Mouse (Mus musculus): ENCODE measurements around the gene Rps6ka2. TPM values are rescaled to one million over a fixed set of nuclear protein-coding genes. Genes with fewer than 3 reads are reported as not detected.

The Rps6ka2 gene
- polyA plus RNA-seq, 1 experiment from 2014 or later, result 18.7 TPM

- no peak for ATAC-seq
Observed at GRCm38 (mm10) chr17:7189425-7189824, 19.5 kb downstream of the Rps6ka2 start.

GRCm38 (mm10) chr17:7189975-7190374 lies 20.1 kb downstream of the Rps6ka2 start:
- Histone ChIP-seq H3K9me3 (ENCODE audit: control insufficient read depth, low read length) (no peaks in the 10 kb centered on the region), H3K4me2 (ENCODE audit: low read length) (no peak overlapping the region), H3K27ac (ENCODE audit: low read depth, low read length) (no peak overlapping the region), H3K27me3 (replicated peaks; ENCODE audit: control insufficient read depth, insufficient read depth, low read length) (no peaks in the 10 kb centered on the region), H3K9ac (ENCODE audit: low read depth, low read length) (no peak overlapping the region), H3K4me3 (ENCODE audit: low read length) (no peak overlapping the region), H3K36me3 (ENCODE audit: control insufficient read depth, insufficient read depth, low read length) (no peaks in the 10 kb centered on the region), H3K4me1 (ENCODE audit: control insufficient read depth, insufficient read depth, low read depth, low read length) (no peaks in the 10 kb centered on the region; the same call in 1 of the 2 replicates)
- WGBS, result 82% methylated on average over 10 of the region's 10 CpGs
- ATAC-seq, result no peak

More at GRCm38 (mm10) chr17:7189425-7189824, 19.5 kb downstream of the Rps6ka2 start:
- H3K36me3 ChIP-seq (ENCODE audit: control insufficient read depth, insufficient read depth, low read length), result no peaks in the 10 kb centered on the region
- no peak overlapping the region for H3K4me3 ChIP-seq (ENCODE audit: low read length)
- H3K4me2 ChIP-seq (ENCODE audit: low read length), result no peak overlapping the region
- H3K9me3 ChIP-seq (ENCODE audit: control insufficient read depth, low read length), result no peaks in the 10 kb centered on the region
- peaks cover 3% of the 10 kb centered on the region; the same call in 1 of the 2 replicates for H3K4me1 ChIP-seq (ENCODE audit: control insufficient read depth, insufficient read depth, low read depth, low read length)
- no peak overlapping the region for H3K27ac ChIP-seq (ENCODE audit: low read depth, low read length)
- no peak overlapping the region for H3K9ac ChIP-seq (ENCODE audit: low read depth, low read length)
- H3K27me3 ChIP-seq (replicated peaks; ENCODE audit: control insufficient read depth, insufficient read depth, low read length), result no peaks in the 10 kb centered on the region
- WGBS, result 90% methylated on average over 3 of the region's 3 CpGs

- no peaks in the 10 kb centered on the region for H3K9me3 ChIP-seq (ENCODE audit: control insufficient read depth, low read length)
- H3K27ac ChIP-seq (ENCODE audit: low read depth, low read length), result no peak overlapping the region
- ATAC-seq, result no peak
- no peak overlapping the region for H3K4me3 ChIP-seq (ENCODE audit: low read length)
- H3K36me3 ChIP-seq (ENCODE audit: control insufficient read depth, insufficient read depth, low read length), result no peaks in the 10 kb centered on the region
- no peak overlapping the region for H3K4me2 ChIP-seq (ENCODE audit: low read length)
- H3K4me1 ChIP-seq (ENCODE audit: control insufficient read depth, insufficient read depth, low read depth, low read length), result peaks cover 4% of the 10 kb centered on the region; the same call in 1 of the 2 replicates
- H3K9ac ChIP-seq (ENCODE audit: low read depth, low read length), result no peak overlapping the region
- H3K27me3 ChIP-seq (replicated peaks; ENCODE audit: control insufficient read depth, insufficient read depth, low read length), result no peaks in the 10 kb centered on the region
- 91% methylated on average over 7 of the region's 7 CpGs for WGBS
Observed at GRCm38 (mm10) chr17:7194140-7194840, 24.4 kb downstream of the Rps6ka2 start.

GRCm38 (mm10) chr17:7197121-7197925 lies 27.4 kb downstream of the Rps6ka2 start:
- no peak for ATAC-seq
- Histone ChIP-seq H3K9ac (ENCODE audit: low read depth, low read length) (no peak overlapping the region), H3K4me1 (ENCODE audit: control insufficient read depth, insufficient read depth, low read depth, low read length) (peaks cover 4% of the 10 kb centered on the region; the same call in 1 of the 2 replicates), H3K36me3 (ENCODE audit: control insufficient read depth, insufficient read depth, low read length) (no peaks in the 10 kb centered on the region), H3K27me3 (replicated peaks; ENCODE audit: control insufficient read depth, insufficient read depth, low read length) (no peaks in the 10 kb centered on the region), H3K9me3 (ENCODE audit: control insufficient read depth, low read length) (no peaks in the 10 kb centered on the region), H3K27ac (ENCODE audit: low read depth, low read length) (no peak overlapping the region), H3K4me3 (ENCODE audit: low read length) (no peak overlapping the region), H3K4me2 (ENCODE audit: low read length) (no peak overlapping the region)
- WGBS, result 58% methylated on average over 9 of the region's 9 CpGs

DNA sequence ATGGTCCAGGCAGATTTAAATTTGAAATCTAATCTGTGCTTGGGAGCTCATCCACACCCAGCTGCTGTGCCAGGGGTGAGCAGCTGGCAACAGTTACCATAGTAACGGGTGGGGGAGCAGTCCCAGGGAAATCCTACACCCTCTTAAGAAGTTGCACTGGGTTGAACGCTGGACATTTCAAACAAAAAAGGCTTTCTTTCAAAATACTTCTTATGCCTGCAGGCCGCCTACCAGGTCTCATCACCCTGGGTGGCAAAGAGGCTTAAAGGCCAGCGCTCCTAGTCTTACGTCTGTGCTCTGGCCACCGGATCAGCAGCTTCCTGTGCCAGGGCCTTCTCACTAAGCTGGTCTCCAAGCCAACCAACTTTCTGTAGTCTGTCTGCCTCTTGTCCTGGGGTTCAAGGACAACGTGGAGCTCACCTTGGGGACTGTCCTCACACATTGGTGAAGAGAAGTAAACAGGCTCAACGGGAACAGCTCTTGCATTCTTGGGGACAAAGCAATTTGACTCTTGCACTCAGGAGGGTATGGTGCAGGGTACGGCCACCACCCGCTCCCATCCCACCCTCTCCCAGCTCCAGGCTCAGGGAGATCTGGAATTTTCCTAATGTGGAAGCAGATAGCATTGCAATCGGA lies 35.0 kb downstream of the Rps6ka2 start:
- Histone ChIP-seq H3K27me3 (replicated peaks; ENCODE audit: control insufficient read depth, insufficient read depth, low read length) (no peaks in the 10 kb centered on the region), H3K9me3 (ENCODE audit: control insufficient read depth, low read length) (no peaks in the 10 kb centered on the region), H3K4me1 (ENCODE audit: control insufficient read depth, insufficient read depth, low read depth, low read length) (peaks cover 7% of the 10 kb centered on the region), H3K9ac (ENCODE audit: low read depth, low read length) (no peak overlapping the region), H3K36me3 (ENCODE audit: control insufficient read depth, insufficient read depth, low read length) (no peaks in the 10 kb centered on the region), H3K27ac (ENCODE audit: low read depth, low read length) (0 out of 2 replicates have a peak overlapping the region, but pooled peaks have one; percentile 44), H3K4me2 (ENCODE audit: low read length) (no peak overlapping the region), H3K4me3 (ENCODE audit: low read length) (no peak overlapping the region)
- WGBS, result 50% methylated on average over 11 of the region's 11 CpGs
- ATAC-seq, result peak; percentile 53; the same call in 1 of the 2 replicates

DNA sequence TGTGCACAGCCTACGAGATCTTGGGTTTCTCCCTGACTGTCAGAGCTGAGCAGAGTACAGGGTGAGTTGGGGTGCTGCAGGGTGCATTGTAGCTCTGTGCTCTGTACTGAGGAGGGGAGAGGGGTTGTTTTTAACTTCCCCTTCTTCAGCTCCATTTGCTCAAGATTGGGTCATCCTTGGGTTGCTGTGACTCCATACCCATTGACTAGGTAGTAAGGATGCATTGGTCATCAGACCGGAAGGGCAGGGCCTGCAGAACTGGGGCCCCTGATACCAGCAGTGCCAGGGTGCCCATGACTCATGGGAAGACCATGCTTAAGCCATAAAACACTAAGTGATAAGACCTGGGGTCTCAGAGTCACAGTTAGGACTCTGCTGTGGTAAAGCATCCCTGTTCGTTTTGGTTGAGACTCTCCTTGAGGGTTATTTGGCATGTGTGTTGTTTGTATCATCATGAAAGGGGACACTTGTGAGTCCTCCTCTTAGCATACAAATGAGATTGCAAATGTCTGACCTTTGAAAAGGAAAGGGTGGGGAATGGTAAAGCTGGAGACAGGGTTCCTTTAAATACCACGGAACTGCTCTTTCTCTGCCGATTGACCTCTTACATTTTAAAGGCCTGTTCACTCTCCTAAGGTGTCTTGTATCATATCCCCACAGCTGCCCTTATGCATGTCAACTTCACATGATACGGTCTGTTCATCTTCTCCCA lies 36.7 kb downstream of the Rps6ka2 start:
- no peak for ATAC-seq
- H3K36me3 ChIP-seq (ENCODE audit: control insufficient read depth, insufficient read depth, low read length), result no peaks in the 10 kb centered on the region
- H3K4me1 ChIP-seq (ENCODE audit: control insufficient read depth, insufficient read depth, low read depth, low read length), result peaks cover 10% of the 10 kb centered on the region
- 78% methylated on average over 6 of the region's 6 CpGs for WGBS
- no peak overlapping the region for H3K9ac ChIP-seq (ENCODE audit: low read depth, low read length)
- no peak overlapping the region for H3K4me2 ChIP-seq (ENCODE audit: low read length)
- no peak overlapping the region for H3K4me3 ChIP-seq (ENCODE audit: low read length)
- no peaks in the 10 kb centered on the region for H3K9me3 ChIP-seq (ENCODE audit: control insufficient read depth, low read length)
- no peaks in the 10 kb centered on the region for H3K27me3 ChIP-seq (replicated peaks; ENCODE audit: control insufficient read depth, insufficient read depth, low read length)
- H3K27ac ChIP-seq (ENCODE audit: low read depth, low read length), result no peak overlapping the region

DNA sequence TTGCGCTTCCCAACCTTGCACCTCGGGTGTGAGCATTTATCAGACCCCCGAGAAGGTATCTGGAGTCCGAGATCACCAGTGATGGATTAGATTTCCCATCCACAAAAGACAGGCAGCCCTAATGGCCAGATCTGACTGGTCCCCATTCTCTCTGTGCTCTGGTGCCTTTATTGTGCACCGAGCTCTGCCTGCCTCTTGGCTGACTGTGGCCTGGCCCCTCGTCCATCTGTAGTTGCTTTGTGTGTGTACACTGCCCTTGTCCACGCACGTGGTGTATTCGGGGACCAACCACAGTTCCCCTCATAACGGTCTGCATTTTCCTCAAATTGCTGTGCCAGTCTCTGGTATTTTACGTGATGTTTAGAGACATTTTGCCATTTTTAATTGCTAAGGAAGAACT lies 40.7 kb downstream of the Rps6ka2 start:
- Histone ChIP-seq H3K9ac (ENCODE audit: low read depth, low read length) (no peak overlapping the region), H3K9me3 (ENCODE audit: control insufficient read depth, low read length) (no peaks in the 10 kb centered on the region), H3K4me3 (ENCODE audit: low read length) (no peak overlapping the region), H3K27me3 (replicated peaks; ENCODE audit: control insufficient read depth, insufficient read depth, low read length) (no peaks in the 10 kb centered on the region), H3K4me2 (ENCODE audit: low read length) (no peak overlapping the region), H3K27ac (ENCODE audit: low read depth, low read length) (no peak overlapping the region), H3K36me3 (ENCODE audit: control insufficient read depth, insufficient read depth, low read length) (no peaks in the 10 kb centered on the region), H3K4me1 (ENCODE audit: control insufficient read depth, insufficient read depth, low read depth, low read length) (peaks cover 3% of the 10 kb centered on the region; the same call in 1 of the 2 replicates)
- 34% methylated on average over 11 of the region's 11 CpGs for WGBS
- no peak for ATAC-seq

DNA sequence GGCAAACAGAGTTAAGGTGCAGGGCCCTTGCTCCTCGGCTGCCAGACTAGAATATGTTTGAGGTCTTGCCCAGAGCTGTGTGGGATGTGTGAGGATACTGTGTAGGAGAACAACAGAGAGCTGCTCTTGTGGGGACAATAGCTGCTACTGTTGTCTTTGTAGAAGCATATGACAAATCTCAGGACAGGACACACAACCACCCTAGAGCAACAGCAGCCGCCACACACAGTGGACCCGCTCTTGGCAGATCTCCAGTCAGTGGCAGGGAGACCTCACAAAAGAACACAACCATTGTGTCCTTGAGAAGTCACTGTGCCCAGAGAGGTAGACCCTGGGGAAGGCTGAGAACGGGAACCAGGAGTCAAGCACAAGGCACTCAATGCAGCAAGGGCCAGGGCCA lies 42.0 kb downstream of the Rps6ka2 start:
- no peak overlapping the region for H3K4me2 ChIP-seq (ENCODE audit: low read length)
- no peaks in the 10 kb centered on the region for H3K27me3 ChIP-seq (replicated peaks; ENCODE audit: control insufficient read depth, insufficient read depth, low read length)
- no peak for ATAC-seq
- H3K9me3 ChIP-seq (ENCODE audit: control insufficient read depth, low read length), result no peaks in the 10 kb centered on the region
- WGBS, result 62% methylated on average over 4 of the region's 4 CpGs
- H3K4me1 ChIP-seq (ENCODE audit: control insufficient read depth, insufficient read depth, low read depth, low read length), result peaks cover 3% of the 10 kb centered on the region; the same call in 1 of the 2 replicates
- no peak overlapping the region for H3K27ac ChIP-seq (ENCODE audit: low read depth, low read length)
- H3K36me3 ChIP-seq (ENCODE audit: control insufficient read depth, insufficient read depth, low read length), result no peaks in the 10 kb centered on the region
- H3K4me3 ChIP-seq (ENCODE audit: low read length), result no peak overlapping the region
- no peak overlapping the region for H3K9ac ChIP-seq (ENCODE audit: low read depth, low read length)

Data from hindbrain, embryonic 16.5 days (tissue).